Mouse (Mus musculus) liver, postnatal 0 days (tissue): Measurements from ENCODE around the gene Itpr2.

Experiments
- CTCF ChIP-seq: sonication (generic); IDR thresholded peaks from 2 replicates; pipeline ENCODE4 v1.5.1; 2016; ENCODE audit warnings: antibody characterized with exemption, low read depth
- EP300 ChIP-seq: IDR thresholded peaks from 2 replicates; pipeline ENCODE4 v1.6.1; 2016; ENCODE audit warnings: antibody characterized with exemption, low read depth, mild to moderate bottlenecking

GRCm38 (mm10) chr6:146124479-146124878 lies 377.5 kb downstream of the Itpr2 start:
- TF ChIP-seq EP300 (no peak), CTCF (no peak)
